Mouse (Mus musculus) embryonic facial prominence, embryonic 11.5 days (tissue): ENCODE data around the gene Avil. TPM values are rescaled to one million over a fixed set of nuclear protein-coding genes. Genes with fewer than 3 reads are reported as not detected.

Experiments used
- ATAC-seq: fragments of 200-750 bp; cut with Nextera tagmentation; replicated peaks from 2 replicates; pipeline ENCODE4 v1.8.0; 2017; ENCODE audit warnings: low read depth; ENCODE audit not compliant: insufficient number of reproducible peaks, low FRiP score, low TSS enrichment
- DNase-seq: peaks from one replicate; pipeline ENCODE4 v3.0.0-alpha.2; 2015; ENCODE audit warnings: low spot score
- H3K27ac ChIP-seq: fragments of 300-500 bp; sonication (generic); replicated peaks from 2 replicates; pipeline ENCODE4 v1.5.1; 2014; ENCODE audit warnings: mild to moderate bottlenecking, low read depth, low read length, control low read depth
- H3K27me3 ChIP-seq: fragments of 300-500 bp; sonication (generic); 2 replicates; pipeline ENCODE4 v1.6.1; 2014; ENCODE audit warnings: mild to moderate bottlenecking, low read length, moderate library complexity, mixed read lengths; ENCODE audit not compliant: control insufficient read depth, insufficient read depth
- H3K36me3 ChIP-seq: fragments of 300-500 bp; sonication (generic); replicated peaks from 2 replicates; pipeline ENCODE4 v1.6.1; 2014; ENCODE audit warnings: low read depth, mild to moderate bottlenecking, low read length, moderate library complexity, mixed read lengths; ENCODE audit not compliant: control insufficient read depth, insufficient read depth
- H3K4me1 ChIP-seq: fragments of 300-500 bp; sonication (generic); 2 replicates; pipeline ENCODE4 v1.6.1; 2014; ENCODE audit warnings: low read length, mixed read lengths; ENCODE audit not compliant: control insufficient read depth, insufficient read depth
- H3K4me2 ChIP-seq: fragments of 300-500 bp; sonication (generic); 2 replicates; pipeline ENCODE4 v1.6.1; 2014; ENCODE audit warnings: low read depth, mild to moderate bottlenecking, control low read depth, low read length, moderate library complexity
- H3K4me3 ChIP-seq: fragments of 300-500 bp; sonication (generic); 2 replicates; pipeline ENCODE4 v1.5.1; 2014; ENCODE audit warnings: low read depth, low read length, control low read depth
- H3K9ac ChIP-seq: fragments of 300-500 bp; sonication (generic); replicated peaks from 2 replicates; pipeline ENCODE4 v1.6.1; 2014; ENCODE audit warnings: mild to moderate bottlenecking, control low read depth, low read length
- H3K9me3 ChIP-seq: fragments of 300-500 bp; sonication (generic); replicated peaks from 2 replicates; pipeline ENCODE4 v1.6.1; 2016; ENCODE audit warnings: mild to moderate bottlenecking, low read length, inconsistent platforms, mixed read lengths; ENCODE audit not compliant: control insufficient read depth
- WGBS: fragments of 180-500 bp; shearing (Covaris S2); extraction: QIAGEN DNeasy Blood & Tissue Kit; methylation state at CpG from one replicate; pipeline ENCODE4 v1.1.7; 2014; 5-methylcytosine and 5-hydroxymethylcytosine counted together
- polyA plus RNA-seq: library from polyadenylated mRNA; unstranded; fragments of >200 nt; fragmentation: Nextera tagmentation; extraction: Ambion mirVana; gene quantifications from 2 replicates; pipeline ENCODE4 v1.2.1, GENCODE M21; 2014

The Avil gene
- polyA plus RNA-seq, 1 experiment from 2014 or later = 0.39 TPM

GRCm38 (mm10) chr10:126990313-126991056 is 10.0 kb upstream of the Avil start:
- H3K27me3 ChIP-seq = no peaks in the 10 kb centered on the region
- 64% methylated on average over 7 of the region's 7 CpGs for WGBS
- H3K4me3 ChIP-seq = no peak overlapping the region
- peak; percentile 89 for DNase-seq
- peaks cover 7% of the 10 kb centered on the region for H3K4me1 ChIP-seq
- no peaks in the 10 kb centered on the region for H3K9me3 ChIP-seq
- H3K36me3 ChIP-seq = peaks cover 10% of the 10 kb centered on the region
- H3K27ac ChIP-seq = no peak overlapping the region
- H3K9ac ChIP-seq = no peak overlapping the region; the same call in 1 of the 2 replicates
- ATAC-seq = peak; percentile 66
- H3K4me2 ChIP-seq = no peak overlapping the region

GRCm38 (mm10) chr10:126991676-126992075 is 8.8 kb upstream of the Avil start:
- no peak overlapping the region for H3K4me2 ChIP-seq
- no peak overlapping the region for H3K4me3 ChIP-seq
- 71% methylated on average over 3 of the region's 3 CpGs for WGBS
- peaks cover 12% of the 10 kb centered on the region for H3K36me3 ChIP-seq
- no peak overlapping the region for H3K27ac ChIP-seq
- H3K27me3 ChIP-seq = no peaks in the 10 kb centered on the region
- no peak for DNase-seq
- no peaks in the 10 kb centered on the region for H3K9me3 ChIP-seq
- H3K9ac ChIP-seq = no peak overlapping the region
- ATAC-seq = no peak
- H3K4me1 ChIP-seq = peaks cover 4% of the 10 kb centered on the region; the same call in 1 of the 2 replicates

GRCm38 (mm10) chr10:126993621-126994020 is 6.9 kb upstream of the Avil start:
- ATAC-seq (no peak), DNase-seq (no peak)
- no peaks in the 10 kb centered on the region for H3K4me1 ChIP-seq
- no peaks in the 10 kb centered on the region for H3K9me3 ChIP-seq
- H3K4me2 ChIP-seq = no peak overlapping the region
- WGBS = 81% methylated on average over 3 of the region's 3 CpGs
- H3K27me3 ChIP-seq = no peaks in the 10 kb centered on the region
- no peak overlapping the region for H3K27ac ChIP-seq
- H3K4me3 ChIP-seq = no peak overlapping the region
- H3K9ac ChIP-seq = no peak overlapping the region
- H3K36me3 ChIP-seq = peaks cover 20% of the 10 kb centered on the region

GRCm38 (mm10) chr10:126997340-126998113 is 3.0 kb upstream of the Avil start:
- DNase-seq (no peak), ATAC-seq (no peak)
- Histone ChIP-seq H3K36me3 (peaks cover 20% of the 10 kb centered on the region), H3K4me1 (no peaks in the 10 kb centered on the region), H3K27ac (no peak overlapping the region), H3K9ac (no peak overlapping the region), H3K9me3 (no peaks in the 10 kb centered on the region), H3K4me3 (no peak overlapping the region), H3K27me3 (no peaks in the 10 kb centered on the region), H3K4me2 (no peak overlapping the region)
- WGBS = 80% methylated on average over 13 of the region's 13 CpGs

- Histone ChIP-seq H3K36me3 (peaks cover 8% of the 10 kb centered on the region), H3K4me2 (no peak overlapping the region), H3K4me3 (no peak overlapping the region), H3K27ac (no peak overlapping the region), H3K27me3 (no peaks in the 10 kb centered on the region), H3K4me1 (no peaks in the 10 kb centered on the region), H3K9me3 (no peaks in the 10 kb centered on the region), H3K9ac (no peak overlapping the region)
- DNase-seq (no peak), ATAC-seq (no peak)
- 85% methylated on average over 9 of the region's 9 CpGs for WGBS
Measured at GRCm38 (mm10) chr10:127001297-127001696, 788 bp downstream of the Avil start.

- H3K27ac ChIP-seq = no peak overlapping the region
- no peaks in the 10 kb centered on the region for H3K27me3 ChIP-seq
- DNase-seq (no peak), ATAC-seq (no peak)
- H3K4me1 ChIP-seq = no peaks in the 10 kb centered on the region
- peaks cover 8% of the 10 kb centered on the region for H3K36me3 ChIP-seq
- no peak overlapping the region for H3K9ac ChIP-seq
- no peak overlapping the region for H3K4me3 ChIP-seq
- no peak overlapping the region for H3K4me2 ChIP-seq
- no peaks in the 10 kb centered on the region for H3K9me3 ChIP-seq
- 72% methylated on average over 1 of the region's 1 CpGs for WGBS
Measured at GRCm38 (mm10) chr10:127002056-127002455, 1.5 kb downstream of the Avil start.

GRCm38 (mm10) chr10:127002765-127003164 is 2.3 kb downstream of the Avil start:
- Histone ChIP-seq H3K9me3 (no peaks in the 10 kb centered on the region), H3K27me3 (no peaks in the 10 kb centered on the region), H3K4me1 (no peaks in the 10 kb centered on the region), H3K27ac (no peak overlapping the region), H3K4me3 (no peak overlapping the region), H3K36me3 (peaks cover 5% of the 10 kb centered on the region), H3K9ac (no peak overlapping the region), H3K4me2 (no peak overlapping the region)
- ATAC-seq (no peak), DNase-seq (no peak)
- WGBS = 90% methylated on average over 5 of the region's 5 CpGs

GRCm38 (mm10) chr10:127003334-127003733 is 2.8 kb downstream of the Avil start:
- H3K4me1 ChIP-seq = no peaks in the 10 kb centered on the region
- H3K4me2 ChIP-seq = no peak overlapping the region
- H3K27ac ChIP-seq = no peak overlapping the region
- no peak for DNase-seq
- peaks cover 2% of the 10 kb centered on the region for H3K36me3 ChIP-seq
- no peak for ATAC-seq
- WGBS = 87% methylated on average over 8 of the region's 8 CpGs
- no peaks in the 10 kb centered on the region for H3K9me3 ChIP-seq
- no peak overlapping the region for H3K4me3 ChIP-seq
- no peak overlapping the region for H3K9ac ChIP-seq
- H3K27me3 ChIP-seq = no peaks in the 10 kb centered on the region
